Mouse (Mus musculus) neutrophil, adult 5-6 weeks (primary cell): ENCODE results near the gene Tnfsfm13. TPM values are rescaled to one million over a fixed set of nuclear protein-coding genes. Genes with fewer than 3 reads are reported as not detected.

Source experiments
- ATAC-seq: fragments of 151-379, 151-347 bp; 2 replicates; pipeline ENCODE4 v1.8.0; 2017; ENCODE audit warnings: mild to moderate bottlenecking, moderate TSS enrichment; ENCODE audit not compliant: insufficient number of reproducible peaks, poor library complexity, low FRiP score, severe bottlenecking; ENCODE audit errors: extremely low read depth
- total RNA-seq: library from RNA; stranded (forward); fragments of 200-1000 nt; gene quantifications from 2 replicates; pipeline ENCODE4 v1.2.3, GENCODE M21; 2017

Tnfsfm13 gene
- total RNA-seq, 1 experiment from 2014 or later = 0.58 TPM

- no peak for ATAC-seq
Observed at GRCm38 (mm10) chr11:69683576-69683975, 12.3 kb downstream of the Tnfsfm13 start.

- ATAC-seq = peak; percentile 66; the same call in 1 of the 2 replicates
Observed at GRCm38 (mm10) chr11:69682840-69683533, 12.9 kb downstream of the Tnfsfm13 start.

- no peak for ATAC-seq
Observed at GRCm38 (mm10) chr11:69682209-69682839, 13.6 kb downstream of the Tnfsfm13 start.

DNA sequence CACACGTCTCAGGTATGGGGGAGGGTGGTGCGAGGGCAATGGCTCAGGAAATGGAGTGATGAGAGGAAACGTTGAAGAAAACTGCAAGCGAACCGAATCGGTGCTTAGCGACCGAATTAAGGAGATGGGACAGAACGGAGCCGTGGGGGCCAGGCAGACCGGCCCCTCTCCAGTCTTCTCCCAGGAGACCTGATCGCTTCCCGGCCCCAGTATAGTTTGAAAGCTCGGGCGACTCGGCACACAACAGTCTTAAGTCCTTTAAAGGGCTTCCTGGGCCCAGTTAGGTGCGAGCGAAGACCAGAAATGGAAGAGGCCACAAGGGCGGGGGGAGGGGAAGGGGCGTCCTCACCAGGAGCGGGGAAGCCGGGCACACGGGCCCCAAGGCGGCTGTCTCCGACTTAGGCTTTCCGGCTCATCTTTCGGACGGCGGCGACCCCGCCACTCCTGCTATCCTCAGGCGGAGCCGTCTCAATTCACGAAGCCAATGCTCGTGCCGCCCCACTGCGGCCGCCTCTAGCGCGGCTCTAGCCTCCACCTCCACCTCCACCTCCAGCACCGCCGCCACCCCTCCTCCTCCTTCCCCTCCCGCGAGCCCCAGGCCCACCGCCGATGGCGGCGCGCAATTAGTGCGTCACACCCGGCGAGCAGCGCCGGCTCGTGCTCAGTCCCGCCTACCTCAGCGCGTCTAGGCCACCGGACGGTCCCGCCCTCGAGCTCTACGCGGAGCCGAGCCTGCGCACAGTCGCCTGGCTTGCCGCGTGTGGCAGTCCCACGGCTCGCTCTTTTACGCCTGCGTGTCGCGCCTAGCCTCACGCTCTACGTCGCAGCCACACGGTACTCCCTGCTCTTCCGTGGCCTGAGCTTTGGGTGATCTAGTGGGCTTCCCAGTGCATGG, 14.3 kb downstream of the Tnfsfm13 start, which contains the start of gene Senp3:
TSS of gene Senp3 (minus strand) at position 771 of the 895 bp plus-strand sequence.
- peak; percentile 84 for ATAC-seq

DNA sequence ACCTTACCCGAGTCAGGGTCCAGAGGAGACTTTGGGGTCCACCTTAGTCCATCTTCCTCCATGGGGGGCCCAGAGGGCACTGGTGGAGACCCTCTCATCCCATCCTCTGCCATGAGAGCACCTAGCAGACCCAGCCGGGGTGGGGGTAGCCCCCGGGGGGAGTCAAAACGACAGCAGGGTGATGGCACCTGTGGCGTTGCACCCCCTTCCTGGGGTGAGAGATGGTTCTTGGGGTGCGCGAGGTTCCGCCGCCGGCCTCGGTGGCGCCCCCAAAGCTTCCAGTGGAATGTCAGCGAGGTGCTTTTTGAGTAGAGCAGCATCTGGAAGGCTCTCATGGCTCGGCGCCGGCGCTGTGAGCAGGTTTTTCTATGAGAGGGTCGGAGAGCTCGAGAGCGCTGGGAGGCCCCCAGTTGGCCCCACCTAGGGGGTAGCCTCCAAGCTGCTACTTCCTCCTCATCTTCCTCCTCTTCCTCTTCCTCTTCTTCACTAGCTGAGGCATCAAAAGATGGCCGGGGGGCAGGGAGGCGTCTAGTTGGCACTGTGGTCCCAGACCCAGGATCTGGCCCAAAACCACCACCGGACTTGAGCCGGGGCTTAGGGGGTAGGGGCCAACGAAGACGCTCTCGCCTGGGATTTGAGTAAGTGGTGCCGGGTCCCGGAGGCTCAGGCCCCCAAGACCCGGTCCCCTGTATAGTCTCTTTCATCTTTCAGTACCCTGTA, 15.6 kb downstream of the Tnfsfm13 start:
- ATAC-seq = no peak

- ATAC-seq = no peak
Observed at GRCm38 (mm10) chr11:69679144-69679543, 16.8 kb downstream of the Tnfsfm13 start.

DNA sequence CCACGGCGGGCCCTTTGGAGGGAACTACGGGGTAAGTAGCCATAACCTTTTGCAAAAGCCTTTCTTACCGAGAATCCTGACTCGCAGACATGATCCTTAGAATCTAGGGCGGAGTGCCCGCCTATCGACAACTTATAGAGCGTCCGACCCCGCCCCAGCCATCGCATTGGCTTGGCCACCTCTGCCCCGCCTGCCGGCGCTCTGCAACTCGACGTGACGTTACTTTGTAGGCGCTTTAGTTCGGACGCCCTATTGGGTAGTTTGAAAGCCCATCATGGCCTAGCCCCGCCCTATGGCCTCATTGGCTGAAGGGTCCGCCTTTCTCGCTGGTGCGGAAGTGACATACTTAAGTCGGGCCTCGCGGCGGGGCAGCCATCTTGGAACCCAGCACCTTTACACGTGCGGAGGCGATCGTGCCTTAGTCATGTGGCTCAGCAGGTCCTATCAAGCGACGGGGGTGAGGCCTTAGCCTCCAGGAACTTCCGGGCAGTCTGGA, 23.6 kb downstream of the Tnfsfm13 start, which contains the start of gene Eif4a1:
TSS of gene Eif4a1 (minus strand) at position 213 of the 496 bp plus-strand sequence.
- peak; percentile 88 for ATAC-seq

DNA sequence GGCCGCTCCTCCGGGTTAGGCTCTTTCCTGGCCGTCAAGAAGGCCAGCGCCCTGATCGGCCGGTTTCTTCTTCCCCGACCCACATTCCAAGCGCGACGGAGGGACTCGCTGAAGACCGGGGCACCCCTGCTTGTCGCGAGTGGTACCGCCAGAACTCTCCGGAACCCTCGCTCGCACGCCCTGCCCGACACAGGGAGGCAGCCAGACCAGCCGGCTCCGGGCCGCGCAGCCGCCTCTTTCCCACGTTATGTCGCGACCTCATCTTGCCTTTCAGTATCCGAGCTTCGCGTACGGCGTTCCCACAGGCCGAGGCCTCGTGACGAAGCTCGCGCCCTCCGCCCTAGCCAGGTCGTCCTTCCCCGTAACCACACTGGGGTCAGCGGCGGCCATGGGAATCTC, 24.2 kb downstream of the Tnfsfm13 start:
- no peak for ATAC-seq

GRCm38 (mm10) chr11:69670786-69671725, 24.8 kb downstream of the Tnfsfm13 start:
- peak; percentile 65 for ATAC-seq

GRCm38 (mm10) chr11:69666665-69667005, 29.3 kb downstream of the Tnfsfm13 start:
- ATAC-seq = no peak

GRCm38 (mm10) chr11:69665961-69666664, 29.8 kb downstream of the Tnfsfm13 start, which contains the start of gene Cd68:
Gene Cd68, minus strand, starts transcription at chr11:69666153.
- peak; percentile 76 for ATAC-seq

- no peak for ATAC-seq
Observed at GRCm38 (mm10) chr11:69665457-69665960, 30.4 kb downstream of the Tnfsfm13 start.

DNA sequence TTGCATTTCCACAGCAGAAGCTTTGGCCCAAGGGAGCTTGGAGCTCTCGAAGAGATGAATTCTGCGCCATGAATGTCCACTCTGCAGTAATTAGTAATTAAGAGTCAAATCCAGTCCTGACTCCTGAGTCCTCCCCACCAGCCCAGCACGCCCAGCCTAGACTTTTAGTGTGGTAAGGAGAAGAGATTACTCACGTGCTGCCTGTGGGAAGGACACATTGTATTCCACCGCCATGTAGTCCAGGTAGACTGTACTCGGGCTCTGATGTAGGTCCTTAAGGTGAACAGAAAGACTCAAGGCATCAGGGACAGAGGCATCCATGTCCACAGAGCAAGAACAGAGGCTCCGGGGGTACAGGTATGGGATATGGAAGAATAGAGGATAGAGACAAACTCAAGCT, 31.1 kb downstream of the Tnfsfm13 start:
- no peak for ATAC-seq

DNA sequence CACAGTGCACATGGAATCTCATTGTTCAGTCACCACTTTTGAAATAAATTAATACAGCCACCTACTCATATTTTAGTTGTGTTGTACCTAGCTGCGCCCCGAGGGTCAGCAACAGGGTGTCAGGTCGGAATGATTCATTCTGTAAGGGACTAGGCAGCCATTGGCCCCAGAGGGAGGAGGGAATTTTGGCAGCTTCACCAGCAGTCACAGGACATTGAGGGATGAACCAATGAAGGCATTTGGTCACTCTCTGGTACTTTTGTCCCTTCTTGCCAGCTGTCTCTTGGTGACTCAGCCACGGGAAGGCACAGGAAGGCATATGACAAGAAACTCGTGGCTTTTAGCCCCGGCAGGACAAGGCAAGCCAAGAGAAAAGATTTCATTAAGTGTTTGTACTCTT, 32.1 kb downstream of the Tnfsfm13 start:
- no peak for ATAC-seq

- ATAC-seq = no peak
Observed at GRCm38 (mm10) chr11:69662967-69663671, 32.8 kb downstream of the Tnfsfm13 start.

DNA sequence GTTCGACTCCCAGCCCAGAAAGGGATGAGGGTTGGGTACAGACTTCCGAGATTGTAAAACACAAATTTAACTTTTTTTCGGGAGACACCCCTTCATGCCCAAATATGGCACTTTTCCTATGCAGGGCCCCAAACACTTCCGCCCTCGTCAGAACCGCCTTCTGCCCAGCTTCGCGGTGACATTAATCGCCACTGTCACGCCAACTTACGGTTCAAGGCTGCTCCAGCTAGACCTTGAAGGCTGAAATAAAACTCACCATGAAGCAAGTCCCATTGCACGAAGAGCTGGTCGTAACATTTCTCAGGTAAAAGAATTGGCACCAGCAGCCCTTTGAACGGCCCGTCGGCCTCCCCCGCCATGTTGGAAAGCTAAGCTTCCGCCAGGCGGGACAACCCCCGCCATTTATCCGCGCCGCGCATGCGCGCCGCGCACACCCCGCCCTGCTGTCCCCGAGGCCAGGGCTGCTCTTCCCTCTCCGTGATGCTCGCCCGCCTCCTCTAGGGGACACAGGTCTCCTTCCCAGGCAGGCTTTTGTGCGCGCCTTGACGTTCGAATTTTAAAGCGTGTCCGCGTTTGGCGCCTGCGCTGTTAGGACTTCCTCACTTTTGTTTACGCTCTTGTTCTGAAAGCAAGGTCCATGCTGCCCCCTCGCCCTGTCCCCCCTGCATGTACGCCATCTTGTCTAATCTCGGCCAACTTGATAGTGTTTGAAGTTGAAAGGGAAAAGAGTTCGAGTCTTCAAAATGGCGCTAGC, 33.5 kb downstream of the Tnfsfm13 start, which contains the start of gene Mpdu1:
TSS of gene Mpdu1 (minus strand) at position 430 of the 754 bp plus-strand sequence.
- peak; percentile 78 for ATAC-seq
